8 mouse cellular contexts compared by ENCODE assay signal in the genomic region with DNA sequence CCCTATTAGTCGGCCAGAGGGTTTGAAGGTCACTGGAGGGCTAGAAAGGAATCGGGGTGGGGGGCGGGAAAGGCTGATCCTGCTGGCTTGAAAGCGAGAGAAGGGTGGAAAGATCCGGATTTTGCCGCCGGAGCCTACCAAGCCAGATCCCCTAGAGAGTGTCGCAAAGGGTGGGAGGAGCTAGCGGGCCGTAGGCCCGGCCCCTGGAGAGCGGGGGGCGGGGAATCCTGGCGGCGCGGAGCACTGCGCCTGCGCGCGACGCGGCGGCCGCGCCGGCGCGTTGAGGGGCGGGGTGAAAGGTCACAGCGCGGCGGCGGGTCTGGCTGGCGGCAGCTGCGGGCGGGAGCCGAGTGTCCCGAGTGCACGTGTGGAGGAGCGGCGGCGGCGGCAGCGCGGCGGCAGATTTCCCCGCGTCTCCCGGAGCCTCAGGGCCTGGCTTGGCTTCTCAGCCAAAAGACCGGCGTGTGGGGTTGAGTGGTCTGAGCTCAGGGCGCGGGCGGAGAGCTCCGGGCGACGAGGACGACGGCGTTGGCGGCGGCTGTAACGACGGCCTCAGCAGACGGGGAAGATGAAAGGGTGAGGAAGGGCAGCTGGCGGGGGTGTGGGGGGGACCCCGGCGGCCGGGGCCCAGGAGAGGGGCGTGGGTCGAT. TPM values are rescaled to one million over a fixed set of nuclear protein-coding genes. Genes with fewer than 3 reads are reported as not detected.
DNase-seq lines count a peak whose midpoint lies in the region; ATAC-seq lines count a peak whose summit lies in the region.

A gene (minus strand): TSS at position 170 of the 650 bp plus-strand sequence.
A gene (plus strand): TSS at position 295 of the 650 bp plus-strand sequence.

- H3K27ac ChIP-seq in hindbrain, embryonic 15.5 days (replicated peaks) = peak within 1 kb of the TSS; percentile 99

- peak; percentile 90 for ATAC-seq in hindbrain, embryonic 15.5 days (ENCODE audit: low FRiP score, low read depth)

- no peaks in the 10 kb centered on the region for H3K27me3 ChIP-seq in hindbrain, embryonic 15.5 days
- no peaks in the 10 kb centered on the region for H3K27me3 ChIP-seq in megakaryocyte, embryonic 14.5 days (replicated peaks)

- under 1% methylated on average over 68 of the region's 71 CpGs for WGBS in hindbrain, embryonic 15.5 days

- peak; percentile 90 for DNase-seq in T-cell, adult 2 months (ENCODE audit: low spot score)
- DNase-seq in cerebellum, postnatal 25 days = peak; percentile 95 to 97
- DNase-seq in frontal cortex, postnatal 25 days (ENCODE audit: low spot score in 2 of 2) = peak; percentile 78 to 79
- peak; percentile 65 to 88 for DNase-seq in left cerebral cortex, adult 8-10 months (ENCODE audit: low spot score in 2 of 2)
- peak; percentile 95 to 96 for DNase-seq in right cerebral cortex, postnatal 10 days (ENCODE audit: low spot score in 2 of 2)
- peak; percentile 92 for DNase-seq in urinary bladder, postnatal 25 days (ENCODE audit: low spot score)

- peak within 1 kb of the TSS; percentile 92 for H3K9ac ChIP-seq in hindbrain, embryonic 15.5 days

- peak within 1 kb of the TSS; percentile 100 for H3K4me3 ChIP-seq in hindbrain, embryonic 15.5 days
- H3K4me3 ChIP-seq in megakaryocyte, embryonic 14.5 days (replicated peaks) = peak within 1 kb of the TSS; percentile 100

- peak within 1 kb of the TSS; percentile 78 for H3K4me2 ChIP-seq in hindbrain, embryonic 15.5 days

- no peaks in the 10 kb centered on the region for H3K36me3 ChIP-seq in hindbrain, embryonic 15.5 days
- H3K36me3 ChIP-seq in megakaryocyte, embryonic 14.5 days (replicated peaks; ENCODE audit: low read length) = peaks cover 2% of the 10 kb centered on the region

- H3K4me1 ChIP-seq in hindbrain, embryonic 15.5 days (replicated peaks) = peaks cover 34% of the 10 kb centered on the region
- peaks cover 33% of the 10 kb centered on the region for H3K4me1 ChIP-seq in megakaryocyte, embryonic 14.5 days

- H3K9me3 ChIP-seq in hindbrain, embryonic 15.5 days = no peaks in the 10 kb centered on the region
- H3K9me3 ChIP-seq in megakaryocyte, embryonic 14.5 days = no peaks in the 10 kb centered on the region

RNA-seq across cellular contexts. Expression of the first gene that starts in this region (rescaled TPM):
- polyA plus RNA-seq in hindbrain, embryonic 15.5 days (2015; fragmentation: Nextera tagmentation; extraction: Ambion mirVana) = 129 and 131 TPM in 2 replicates
- 100 to 1,000 TPM; 461 to 516 (median 474) TPM for total RNA-seq in left cerebral cortex, adult 8-10 months (2022)
- 0.77 and 3.0 TPM in 2 replicates for polyA plus RNA-seq in megakaryocyte, embryonic 14.5 days (2012; ENCODE audit: insufficient read depth, low replicate concordance)

RNA-seq across cellular contexts. Expression of the second gene that starts in this region (rescaled TPM):
- polyA plus RNA-seq in hindbrain, embryonic 15.5 days (2015; fragmentation: Nextera tagmentation; extraction: Ambion mirVana) = 62.4 and 64.9 TPM in 2 replicates
- total RNA-seq in left cerebral cortex, adult 8-10 months (2022) = 10 to 100 TPM; 58.8 to 67.1 (median 62.9) TPM
- polyA plus RNA-seq in megakaryocyte, embryonic 14.5 days (2012; ENCODE audit: insufficient read depth, low replicate concordance) = 1.1 and 6.5 TPM in 2 replicates

Comparison
In these comparisons a context has a peak if more than half of its experiments do, and no peak if none do; other contexts are left out.
1. Peak in every context shown above with its lines: DNase-seq, ATAC-seq, H3K4me3 ChIP-seq and H3K27ac ChIP-seq.
2. RNA of the first gene that starts in this region (polyA plus RNA-seq): 129 to 131 TPM in hindbrain, embryonic 15.5 days; 0.77 to 3.0 TPM in megakaryocyte, embryonic 14.5 days; every median in the first group is over 10 times any median in the second.